Mouse (Mus musculus) heart, postnatal 0 days (tissue): ENCODE results near the gene Gm4491. TPM values are rescaled to one million over a fixed set of nuclear protein-coding genes. Genes with fewer than 3 reads are reported as not detected.

ENCODE experiments used
- ATAC-seq: fragments of 200-750 bp; cut with Nextera tagmentation; 2 replicates; pipeline ENCODE4 v1.8.0; 2017; ENCODE audit warnings: low read depth, moderate number of reproducible peaks, moderate library complexity; ENCODE audit not compliant: insufficient read depth
- DNase-seq: peaks from one replicate; pipeline ENCODE4 v3.0.0-alpha.2; 2016; ENCODE audit warnings: low spot score
- H3K27ac ChIP-seq: fragments of 300-500 bp; sonication (generic); 2 replicates; pipeline ENCODE4 v1.5.1; 2014; ENCODE audit warnings: low read depth, mild to moderate bottlenecking
- H3K27me3 ChIP-seq: fragments of 300-500 bp; sonication (generic); 2 replicates; pipeline ENCODE4 v1.6.1; 2014; ENCODE audit warnings: low read length, mixed read lengths; ENCODE audit not compliant: control insufficient read depth, insufficient read depth
- H3K36me3 ChIP-seq: fragments of 300-500 bp; sonication (generic); replicated peaks from 2 replicates; pipeline ENCODE4 v1.6.1; 2014; ENCODE audit warnings: low read length, mixed read lengths; ENCODE audit not compliant: control insufficient read depth, insufficient read depth
- H3K4me1 ChIP-seq: fragments of 300-500 bp; sonication (generic); 2 replicates; pipeline ENCODE4 v1.6.1; 2014; ENCODE audit warnings: antibody characterized with exemption; ENCODE audit not compliant: control insufficient read depth, insufficient read depth
- H3K4me2 ChIP-seq: fragments of 300-500 bp; sonication (generic); 2 replicates; pipeline ENCODE4 v1.6.1; 2014; ENCODE audit warnings: low read depth, mild to moderate bottlenecking, low read length, moderate library complexity
- H3K4me3 ChIP-seq: fragments of 300-500 bp; sonication (generic); 2 replicates; pipeline ENCODE4 v1.5.1; 2014; ENCODE audit warnings: low read depth, low read length
- H3K9ac ChIP-seq: fragments of 300-500 bp; sonication (generic); replicated peaks from 2 replicates; pipeline ENCODE4 v1.6.1; 2014; ENCODE audit warnings: low read depth, low read length, mixed read lengths
- H3K9me3 ChIP-seq: fragments of 300-500 bp; sonication (generic); replicated peaks from 2 replicates; pipeline ENCODE4 v1.6.1; 2016; ENCODE audit warnings: low read length; ENCODE audit not compliant: control insufficient read depth
- CTCF ChIP-seq: IDR thresholded peaks from 2 replicates; pipeline ENCODE4 v1.5.1; 2016; ENCODE audit warnings: antibody characterized with exemption, control low read depth, low read depth
- EP300 ChIP-seq: IDR thresholded peaks from 2 replicates; pipeline ENCODE4 v1.6.1; 2016; ENCODE audit warnings: antibody characterized with exemption, low read depth
- WGBS: fragments of 180-500 bp; shearing (Covaris S2); extraction: QIAGEN DNeasy Blood & Tissue Kit; methylation state at CpG from one replicate; pipeline ENCODE4 v1.1.7; 2014; 5-methylcytosine and 5-hydroxymethylcytosine counted together
- polyA plus RNA-seq: library from polyadenylated mRNA; unstranded; fragments of >200 nt; fragmentation: Nextera tagmentation; extraction: Ambion mirVana; gene quantifications from 2 replicates; pipeline ENCODE4 v1.2.1, GENCODE M21; 2015
- total RNA-seq: library from RNA; depleted of rRNA; stranded (reverse); fragments of >200 nt; gene quantifications from 2 replicates; pipeline ENCODE4 v1.2.3, GENCODE M21; 2014; ENCODE audit warnings: low replicate concordance

The Gm4491 gene
- total and polyA plus RNA-seq, 2 experiments from 2014 or later: not detected

DNA sequence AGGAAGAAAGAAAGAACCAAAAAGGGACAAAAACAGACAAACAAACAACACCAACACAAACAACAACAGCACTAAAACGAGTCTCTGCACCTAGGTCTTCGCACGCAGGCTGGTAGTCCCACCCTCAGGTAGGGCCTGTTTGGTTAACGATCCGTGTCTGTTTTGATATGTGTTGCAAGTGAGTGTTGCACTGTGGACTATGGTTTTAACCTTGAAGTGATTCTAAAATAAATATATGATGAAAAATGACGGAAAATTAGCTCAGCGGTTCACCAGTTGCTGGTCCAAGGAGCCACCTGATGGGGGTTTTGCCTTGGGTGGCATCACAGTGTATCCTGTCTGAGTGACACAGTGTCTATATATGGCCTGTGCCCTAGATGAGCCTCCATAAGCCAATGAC lies 14.1 kb downstream of the Gm4491 start:
- peaks cover 51% of the 10 kb centered on the region for H3K27me3 ChIP-seq

DNA sequence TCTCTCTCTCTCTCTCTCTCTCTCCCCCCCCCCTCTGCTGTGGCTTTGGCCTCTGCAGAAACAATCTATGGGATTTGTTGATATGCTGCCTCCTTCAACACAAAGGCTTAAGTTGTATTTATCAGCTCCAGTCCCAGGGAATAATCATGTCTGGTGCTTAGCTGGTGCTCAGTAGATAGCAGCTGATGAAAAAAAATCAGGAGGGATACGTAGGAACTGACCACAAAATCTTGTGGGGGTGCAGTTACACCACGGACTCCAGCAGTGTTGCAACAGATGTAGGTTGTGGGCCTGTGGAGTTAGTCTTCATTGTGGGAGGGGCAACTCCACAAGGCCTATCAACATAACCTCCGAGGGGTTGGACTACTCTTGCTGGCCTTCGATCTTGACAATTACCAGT lies 19.8 kb downstream of the Gm4491 start:
- no peak for ATAC-seq
- 54% methylated on average over 4 of the region's 4 CpGs for WGBS
- Histone ChIP-seq H3K4me1 (no peaks in the 10 kb centered on the region), H3K4me2 (no peak overlapping the region), H3K9ac (no peak overlapping the region), H3K9me3 (no peaks in the 10 kb centered on the region), H3K27ac (no peak overlapping the region), H3K27me3 (no peaks in the 10 kb centered on the region), H3K4me3 (no peak overlapping the region), H3K36me3 (no peaks in the 10 kb centered on the region)
- TF ChIP-seq EP300: no peak
- no peak for TF ChIP-seq CTCF
- DNase-seq: no peak

More for the DNA sequence above, 14.1 kb downstream of the Gm4491 start:
- Histone ChIP-seq H3K9ac (no peak overlapping the region), H3K4me3 (no peak overlapping the region), H3K4me1 (no peaks in the 10 kb centered on the region), H3K4me2 (no peak overlapping the region), H3K36me3 (no peaks in the 10 kb centered on the region), H3K9me3 (no peaks in the 10 kb centered on the region), H3K27ac (no peak overlapping the region)
- DNase-seq (no peak), ATAC-seq (no peak)
- WGBS: 78% methylated on average over 7 of the region's 7 CpGs
- TF ChIP-seq EP300: no peak
- TF ChIP-seq CTCF: no peak

DNA sequence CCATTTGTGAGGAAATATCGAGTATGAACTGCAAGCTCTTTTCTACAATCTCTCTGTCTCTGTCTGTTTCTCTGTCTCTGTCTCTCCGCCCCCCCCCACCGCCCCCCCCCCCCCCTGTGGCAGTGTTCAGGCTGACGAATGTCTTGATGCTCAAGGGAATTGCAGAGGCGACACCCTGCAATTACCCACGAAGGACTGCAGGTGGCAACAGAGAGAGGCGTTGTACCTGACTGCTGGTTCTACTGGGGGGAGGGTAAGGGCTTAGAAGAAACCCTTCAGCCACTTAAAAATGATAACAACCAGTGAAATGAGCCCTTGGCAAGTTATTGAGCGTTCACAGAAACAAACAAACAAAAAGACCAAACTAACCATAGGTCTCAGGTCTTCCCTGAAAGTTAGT lies 22.7 kb downstream of the Gm4491 start:
- Histone ChIP-seq H3K4me1 (no peaks in the 10 kb centered on the region), H3K27ac (no peak overlapping the region), H3K36me3 (no peaks in the 10 kb centered on the region), H3K27me3 (no peaks in the 10 kb centered on the region), H3K9me3 (no peaks in the 10 kb centered on the region), H3K4me3 (no peak overlapping the region), H3K4me2 (no peak overlapping the region), H3K9ac (no peak overlapping the region)
- TF ChIP-seq EP300 (no peak), CTCF (peak; percentile 71)
- ATAC-seq (no peak), DNase-seq (peak; percentile 38)
- WGBS: 10% methylated on average over 7 of the region's 8 CpGs

DNA sequence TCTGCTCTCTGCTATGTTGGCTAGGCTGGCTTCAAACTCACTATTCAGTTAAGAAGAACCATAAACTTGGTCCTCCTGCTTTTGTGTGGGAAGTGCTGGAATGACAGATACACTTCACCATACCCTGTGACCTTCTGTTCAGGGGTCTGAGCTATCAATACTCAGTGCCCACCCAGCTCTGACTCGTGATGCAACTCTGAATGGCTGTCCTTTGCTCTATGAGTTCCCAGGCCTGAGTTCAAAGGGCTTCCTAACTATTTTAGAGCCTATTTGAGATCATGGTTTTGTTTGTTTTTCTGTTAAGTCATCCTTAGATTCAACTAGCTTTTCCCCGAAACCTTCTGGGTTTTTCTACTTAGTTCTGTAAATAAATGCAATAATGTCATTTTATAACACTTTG lies 25.7 kb downstream of the Gm4491 start:
- no peak for TF ChIP-seq CTCF
- H3K4me2 ChIP-seq: no peak overlapping the region
- ATAC-seq (no peak), DNase-seq (no peak)
- H3K27me3 ChIP-seq: no peaks in the 10 kb centered on the region
- H3K36me3 ChIP-seq: no peaks in the 10 kb centered on the region
- no peak overlapping the region for H3K4me3 ChIP-seq
- H3K27ac ChIP-seq: no peak overlapping the region
- no peaks in the 10 kb centered on the region for H3K9me3 ChIP-seq
- WGBS: 68% methylated on average over 2 of the region's 2 CpGs
- peaks cover 4% of the 10 kb centered on the region; the same call in 1 of the 2 replicates for H3K4me1 ChIP-seq
- no peak overlapping the region for H3K9ac ChIP-seq

DNA sequence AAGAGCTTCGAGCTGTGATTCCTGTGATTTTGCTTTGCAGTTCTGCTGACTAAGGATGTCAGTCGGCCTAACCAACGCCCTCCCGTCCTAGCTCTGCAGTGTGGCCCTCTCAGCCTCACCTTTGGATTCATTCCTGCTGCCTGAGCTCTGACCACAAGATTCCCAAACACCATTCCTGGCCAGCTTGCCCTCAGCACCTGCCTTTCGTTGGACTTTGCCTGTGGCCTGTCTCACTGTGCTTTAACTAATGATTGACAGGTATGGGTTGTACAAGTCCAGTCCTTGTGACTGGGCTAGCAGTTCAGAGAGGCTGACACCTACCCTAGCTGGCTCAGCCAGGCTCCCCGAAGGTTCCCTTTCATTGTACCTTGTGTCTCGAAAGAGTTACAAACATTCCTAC lies 26.6 kb downstream of the Gm4491 start:
- no peak overlapping the region for H3K9ac ChIP-seq
- no peaks in the 10 kb centered on the region for H3K36me3 ChIP-seq
- peaks cover 4% of the 10 kb centered on the region; the same call in 1 of the 2 replicates for H3K4me1 ChIP-seq
- no peak for DNase-seq
- TF ChIP-seq EP300: no peak
- TF ChIP-seq CTCF: no peak
- H3K4me3 ChIP-seq: no peak overlapping the region
- H3K27ac ChIP-seq: no peak overlapping the region
- WGBS: 76% methylated on average over 7 of the region's 7 CpGs
- H3K4me2 ChIP-seq: no peak overlapping the region
- no peak for ATAC-seq
- H3K27me3 ChIP-seq: no peaks in the 10 kb centered on the region
- H3K9me3 ChIP-seq: no peaks in the 10 kb centered on the region

DNA sequence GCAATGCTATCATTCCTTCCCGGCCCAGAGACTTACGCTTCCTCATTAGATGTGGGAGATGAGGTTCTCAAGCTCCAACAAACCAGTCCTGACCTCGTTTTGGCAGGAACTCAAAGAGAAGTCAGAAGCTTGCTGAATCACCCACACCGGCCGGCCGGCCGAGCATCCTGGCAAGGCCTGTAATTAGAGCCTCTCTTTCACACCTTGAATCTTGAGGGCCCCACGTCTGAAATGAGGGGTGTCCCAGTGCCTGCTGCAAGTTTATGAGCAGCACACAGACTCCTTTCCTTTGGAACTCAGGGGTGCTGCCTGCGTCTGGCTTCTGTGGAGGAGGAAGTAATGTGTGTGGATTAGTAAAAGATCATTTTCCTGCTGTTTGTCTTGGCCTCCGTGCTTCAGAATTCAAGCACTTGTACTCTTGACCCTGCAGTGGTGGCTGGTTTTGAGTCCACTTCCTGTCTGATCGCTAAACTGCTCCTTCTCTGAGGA lies 31.5 kb downstream of the Gm4491 start:
- TF ChIP-seq EP300 (no peak), CTCF (no peak)
- peak; percentile 40 for DNase-seq
- no peak for ATAC-seq
- WGBS: 41% methylated on average over 11 of the region's 11 CpGs
- Histone ChIP-seq H3K9me3 (no peaks in the 10 kb centered on the region), H3K4me3 (no peak overlapping the region), H3K4me1 (peaks cover 4% of the 10 kb centered on the region; the same call in 1 of the 2 replicates), H3K27ac (no peak overlapping the region), H3K9ac (no peak overlapping the region), H3K36me3 (no peaks in the 10 kb centered on the region), H3K27me3 (no peaks in the 10 kb centered on the region), H3K4me2 (no peak overlapping the region)
